Mouse (Mus musculus): ENCODE data around the gene 1110002E22Rik. TPM values are rescaled to one million over a fixed set of nuclear protein-coding genes. Genes with fewer than 3 reads are reported as not detected.

1110002E22Rik gene
- polyA plus RNA-seq, 1 experiment from 2014 or later = 18.7 TPM

- WGBS = 55% methylated on average over 6 of the region's 6 CpGs
- H3K4me2 ChIP-seq (ENCODE audit: low read depth, low read length) = no peak overlapping the region
- no peaks in the 10 kb centered on the region for H3K9me3 ChIP-seq (replicated peaks; ENCODE audit: control insufficient read depth, low read length)
- H3K36me3 ChIP-seq (ENCODE audit: control insufficient read depth, insufficient read depth) = no peaks in the 10 kb centered on the region
- no peak overlapping the region for H3K4me3 ChIP-seq (ENCODE audit: low read length)
- H3K4me1 ChIP-seq (ENCODE audit: control insufficient read depth, insufficient read depth, low read length) = no peaks in the 10 kb centered on the region
- no peaks in the 10 kb centered on the region for H3K27me3 ChIP-seq (ENCODE audit: control insufficient read depth, insufficient read depth, low read length)
- H3K9ac ChIP-seq (ENCODE audit: low read length) = no peak overlapping the region
- H3K27ac ChIP-seq (ENCODE audit: low read length) = no peak overlapping the region
- no peak for ATAC-seq (replicated peaks; ENCODE audit: extremely low read depth, insufficient read depth, low FRiP score)
These were observed 30.9 kb upstream of the 1110002E22Rik start for GRCm38 (mm10) chr3:138033986-138034385.

GRCm38 (mm10) chr3:138040938-138041337, 23.9 kb upstream of the 1110002E22Rik start:
- Histone ChIP-seq H3K27ac (ENCODE audit: low read length) (no peak overlapping the region), H3K4me1 (ENCODE audit: control insufficient read depth, insufficient read depth, low read length) (peaks cover 9% of the 10 kb centered on the region), H3K36me3 (ENCODE audit: control insufficient read depth, insufficient read depth) (no peaks in the 10 kb centered on the region), H3K9me3 (replicated peaks; ENCODE audit: control insufficient read depth, low read length) (no peaks in the 10 kb centered on the region), H3K27me3 (ENCODE audit: control insufficient read depth, insufficient read depth, low read length) (no peaks in the 10 kb centered on the region), H3K4me3 (ENCODE audit: low read length) (no peak overlapping the region), H3K4me2 (ENCODE audit: low read depth, low read length) (no peak overlapping the region), H3K9ac (ENCODE audit: low read length) (no peak overlapping the region)
- WGBS = 74% methylated on average over 2 of the region's 2 CpGs
- ATAC-seq (replicated peaks; ENCODE audit: extremely low read depth, insufficient read depth, low FRiP score) = no peak

DNA sequence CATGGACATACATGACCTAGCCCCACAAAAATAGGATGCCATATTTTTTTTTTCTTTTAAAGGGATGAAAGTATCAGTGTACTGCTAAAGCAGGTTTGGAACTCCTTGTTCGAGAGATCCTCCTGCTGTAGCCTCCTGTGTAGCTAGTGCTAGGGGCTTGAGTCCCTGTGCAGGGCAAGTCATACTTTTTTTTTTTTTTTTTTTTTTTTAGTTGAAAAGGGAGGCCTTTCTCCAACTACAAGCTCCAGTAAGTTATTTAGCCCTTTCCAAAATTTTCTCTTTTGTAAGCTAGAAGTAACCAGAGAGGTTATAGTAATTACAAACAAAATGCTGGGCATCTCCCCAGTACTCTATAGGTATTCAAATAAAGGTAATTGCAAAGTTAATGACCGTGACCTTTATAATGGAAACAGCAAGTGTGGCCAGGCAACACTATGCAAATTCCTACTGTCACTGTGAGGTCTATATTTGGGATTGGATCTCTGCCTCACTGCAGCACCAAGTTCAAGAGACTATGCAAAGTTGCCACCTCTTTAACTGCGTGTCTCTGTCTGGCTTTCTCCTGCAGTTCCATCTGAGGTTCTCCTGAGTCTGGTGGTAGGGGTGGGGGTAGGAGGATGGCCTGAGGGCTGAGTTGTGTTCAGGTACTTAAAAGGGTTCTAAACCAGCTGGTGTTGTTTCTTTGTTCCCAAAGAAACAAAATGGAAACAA, 23.1 kb upstream of the 1110002E22Rik start:
- Histone ChIP-seq H3K27ac (ENCODE audit: low read length) (peak overlapping the region; percentile 80), H3K27me3 (ENCODE audit: control insufficient read depth, insufficient read depth, low read length) (no peaks in the 10 kb centered on the region), H3K4me1 (ENCODE audit: control insufficient read depth, insufficient read depth, low read length) (peaks cover 9% of the 10 kb centered on the region), H3K9ac (ENCODE audit: low read length) (peak overlapping the region; percentile 41), H3K36me3 (ENCODE audit: control insufficient read depth, insufficient read depth) (no peaks in the 10 kb centered on the region), H3K4me2 (ENCODE audit: low read depth, low read length) (peak overlapping the region; percentile 28; the same call in 1 of the 2 replicates), H3K9me3 (replicated peaks; ENCODE audit: control insufficient read depth, low read length) (no peaks in the 10 kb centered on the region), H3K4me3 (ENCODE audit: low read length) (no peak overlapping the region)
- 63% methylated on average over 3 of the region's 3 CpGs for WGBS
- peak; percentile 41 for ATAC-seq (replicated peaks; ENCODE audit: extremely low read depth, insufficient read depth, low FRiP score)

- WGBS = 65% methylated on average over 7 of the region's 7 CpGs
- no peak for ATAC-seq (replicated peaks; ENCODE audit: extremely low read depth, insufficient read depth, low FRiP score)
- Histone ChIP-seq H3K27me3 (ENCODE audit: control insufficient read depth, insufficient read depth, low read length) (no peaks in the 10 kb centered on the region), H3K36me3 (ENCODE audit: control insufficient read depth, insufficient read depth) (no peaks in the 10 kb centered on the region), H3K27ac (ENCODE audit: low read length) (no peak overlapping the region), H3K9me3 (replicated peaks; ENCODE audit: control insufficient read depth, low read length) (no peaks in the 10 kb centered on the region), H3K4me3 (ENCODE audit: low read length) (no peak overlapping the region), H3K4me2 (ENCODE audit: low read depth, low read length) (no peak overlapping the region), H3K9ac (ENCODE audit: low read length) (no peak overlapping the region), H3K4me1 (ENCODE audit: control insufficient read depth, insufficient read depth, low read length) (peaks cover 12% of the 10 kb centered on the region)
These were observed 21.5 kb upstream of the 1110002E22Rik start for GRCm38 (mm10) chr3:138043316-138043715.

GRCm38 (mm10) chr3:138049555-138049954, 15.3 kb upstream of the 1110002E22Rik start:
- ATAC-seq (replicated peaks; ENCODE audit: extremely low read depth, insufficient read depth, low FRiP score) = no peak
- Histone ChIP-seq H3K36me3 (ENCODE audit: control insufficient read depth, insufficient read depth) (no peaks in the 10 kb centered on the region), H3K4me2 (ENCODE audit: low read depth, low read length) (no peak overlapping the region), H3K4me1 (ENCODE audit: control insufficient read depth, insufficient read depth, low read length) (peaks cover 12% of the 10 kb centered on the region), H3K4me3 (ENCODE audit: low read length) (no peak overlapping the region), H3K27ac (ENCODE audit: low read length) (no peak overlapping the region), H3K27me3 (ENCODE audit: control insufficient read depth, insufficient read depth, low read length) (no peaks in the 10 kb centered on the region), H3K9ac (ENCODE audit: low read length) (no peak overlapping the region), H3K9me3 (replicated peaks; ENCODE audit: control insufficient read depth, low read length) (no peaks in the 10 kb centered on the region)
- 89% methylated on average over 6 of the region's 6 CpGs for WGBS

DNA sequence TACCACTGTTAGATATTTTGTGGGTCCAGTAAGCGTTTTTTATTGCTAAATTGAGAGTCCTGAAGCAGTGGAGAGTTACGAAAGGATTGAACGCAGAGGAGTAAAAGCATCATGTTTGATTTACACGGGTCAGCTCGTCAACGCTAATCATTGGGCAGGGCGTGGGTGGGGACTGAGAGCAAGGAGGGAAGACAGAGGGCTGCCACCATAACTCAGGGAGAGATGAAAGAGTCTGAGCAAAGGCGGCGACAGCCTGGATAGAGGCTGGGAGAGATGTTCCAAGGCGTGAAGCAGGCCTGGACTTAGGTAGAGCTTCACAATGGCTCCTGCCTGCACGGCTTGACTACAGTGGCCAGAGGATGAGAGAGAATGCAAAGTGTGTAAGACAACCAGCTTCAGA, 14.1 kb upstream of the 1110002E22Rik start:
- Histone ChIP-seq H3K4me1 (ENCODE audit: control insufficient read depth, insufficient read depth, low read length) (peaks cover 12% of the 10 kb centered on the region), H3K27me3 (ENCODE audit: control insufficient read depth, insufficient read depth, low read length) (no peaks in the 10 kb centered on the region), H3K9me3 (replicated peaks; ENCODE audit: control insufficient read depth, low read length) (no peaks in the 10 kb centered on the region), H3K9ac (ENCODE audit: low read length) (no peak overlapping the region), H3K4me2 (ENCODE audit: low read depth, low read length) (no peak overlapping the region), H3K27ac (ENCODE audit: low read length) (no peak overlapping the region), H3K4me3 (ENCODE audit: low read length) (no peak overlapping the region), H3K36me3 (ENCODE audit: control insufficient read depth, insufficient read depth) (no peaks in the 10 kb centered on the region)
- no peak for ATAC-seq (replicated peaks; ENCODE audit: extremely low read depth, insufficient read depth, low FRiP score)
- WGBS = 68% methylated on average over 11 of the region's 11 CpGs

DNA sequence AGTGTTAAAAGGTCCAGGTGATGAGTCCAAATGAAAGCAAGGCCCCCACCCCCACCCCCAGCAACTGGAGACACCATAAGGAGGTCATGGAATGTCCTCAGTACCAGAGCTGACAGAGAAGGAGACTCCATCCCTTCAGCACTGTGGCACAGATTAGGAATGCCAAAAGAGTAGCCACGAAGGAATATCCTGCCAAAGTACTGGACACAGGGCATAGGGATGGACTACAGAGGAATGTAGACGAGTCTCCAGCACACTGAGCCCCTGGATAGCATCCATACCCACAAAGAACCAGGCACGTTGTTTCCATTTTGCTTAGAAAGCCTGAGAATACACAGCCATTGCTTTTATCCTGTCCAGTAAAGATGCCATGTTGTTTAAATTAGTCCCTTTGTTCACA, 13.4 kb upstream of the 1110002E22Rik start:
- no peak overlapping the region for H3K4me3 ChIP-seq (ENCODE audit: low read length)
- 67% methylated on average over 3 of the region's 3 CpGs for WGBS
- H3K9ac ChIP-seq (ENCODE audit: low read length) = no peak overlapping the region
- no peaks in the 10 kb centered on the region for H3K36me3 ChIP-seq (ENCODE audit: control insufficient read depth, insufficient read depth)
- H3K9me3 ChIP-seq (replicated peaks; ENCODE audit: control insufficient read depth, low read length) = no peaks in the 10 kb centered on the region
- no peak overlapping the region for H3K4me2 ChIP-seq (ENCODE audit: low read depth, low read length)
- no peak overlapping the region for H3K27ac ChIP-seq (ENCODE audit: low read length)
- no peak for ATAC-seq (replicated peaks; ENCODE audit: extremely low read depth, insufficient read depth, low FRiP score)
- H3K27me3 ChIP-seq (ENCODE audit: control insufficient read depth, insufficient read depth, low read length) = no peaks in the 10 kb centered on the region
- peaks cover 12% of the 10 kb centered on the region for H3K4me1 ChIP-seq (ENCODE audit: control insufficient read depth, insufficient read depth, low read length)

GRCm38 (mm10) chr3:138053969-138054368, 10.9 kb upstream of the 1110002E22Rik start:
- Histone ChIP-seq H3K9ac (ENCODE audit: low read length) (peak overlapping the region; percentile 69), H3K4me2 (ENCODE audit: low read depth, low read length) (peak overlapping the region; percentile 50), H3K4me1 (ENCODE audit: control insufficient read depth, insufficient read depth, low read length) (peaks cover 19% of the 10 kb centered on the region), H3K27ac (ENCODE audit: low read length) (peak overlapping the region; percentile 99), H3K36me3 (ENCODE audit: control insufficient read depth, insufficient read depth) (no peaks in the 10 kb centered on the region), H3K27me3 (ENCODE audit: control insufficient read depth, insufficient read depth, low read length) (no peaks in the 10 kb centered on the region), H3K9me3 (replicated peaks; ENCODE audit: control insufficient read depth, low read length) (no peaks in the 10 kb centered on the region), H3K4me3 (ENCODE audit: low read length) (peak overlapping the region; percentile 29)
- ATAC-seq (replicated peaks; ENCODE audit: extremely low read depth, insufficient read depth, low FRiP score) = peak; percentile 96
- 10% methylated on average over 4 of the region's 4 CpGs for WGBS

DNA sequence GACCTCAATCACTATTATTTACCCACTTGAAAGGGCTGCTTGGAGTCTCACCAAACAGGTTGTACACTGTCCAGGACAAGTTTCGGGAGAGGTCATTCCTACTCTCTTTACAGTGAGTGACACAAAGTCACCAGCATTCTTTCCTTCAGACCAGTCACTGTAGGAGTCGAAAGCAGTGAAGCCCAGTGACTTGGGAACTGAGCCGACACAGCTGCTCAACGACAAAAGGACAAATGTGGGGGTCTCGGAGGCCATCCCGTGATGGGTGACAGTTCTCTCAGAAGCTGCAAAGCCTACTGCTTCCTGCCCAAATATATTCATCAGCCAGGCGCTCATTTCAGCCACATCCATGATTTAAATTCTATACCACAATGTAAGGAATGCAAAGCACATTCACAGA, 7.9 kb upstream of the 1110002E22Rik start:
- Histone ChIP-seq H3K27me3 (ENCODE audit: control insufficient read depth, insufficient read depth, low read length) (no peaks in the 10 kb centered on the region), H3K4me2 (ENCODE audit: low read depth, low read length) (no peak overlapping the region), H3K4me1 (ENCODE audit: control insufficient read depth, insufficient read depth, low read length) (peaks cover 28% of the 10 kb centered on the region), H3K27ac (ENCODE audit: low read length) (peak overlapping the region; percentile 58), H3K9ac (ENCODE audit: low read length) (0 out of 2 replicates have a peak overlapping the region, but pooled peaks have one; percentile 9), H3K9me3 (replicated peaks; ENCODE audit: control insufficient read depth, low read length) (no peaks in the 10 kb centered on the region), H3K4me3 (ENCODE audit: low read length) (no peak overlapping the region), H3K36me3 (ENCODE audit: control insufficient read depth, insufficient read depth) (no peaks in the 10 kb centered on the region)
- 50% methylated on average over 7 of the region's 7 CpGs for WGBS
- ATAC-seq (replicated peaks; ENCODE audit: extremely low read depth, insufficient read depth, low FRiP score) = no peak

All from heart, embryonic 16.5 days (tissue).